Mouse (Mus musculus) heart, adult 2 months (tissue): ENCODE measurements around the gene Clec4d.

Source experiments
- CTCF ChIP-seq: fragments of 200-600 bp; IDR thresholded peaks from 2 replicates; pipeline ENCODE4 v1.8.1; 2022; ENCODE audit warnings: antibody characterized with exemption, mild to moderate bottlenecking, moderate library complexity
- EP300 ChIP-seq: fragments of 200-500 bp; IDR thresholded peaks from 2 replicates; pipeline ENCODE4 v1.6.1; 2011; ENCODE audit warnings: low read depth, low read length, control low read depth; ENCODE audit not compliant: insufficient read depth
- POLR2A ChIP-seq: fragments of 200-500 bp; IDR thresholded peaks from 2 replicates; pipeline ENCODE4 v1.6.1; 2011; ENCODE audit warnings: mild to moderate bottlenecking, low read depth, low read length, control low read depth; ENCODE audit not compliant: insufficient read depth

GRCm38 (mm10) chr6:123288931-123289330 is 27.0 kb downstream of the Clec4d start:
- TF ChIP-seq CTCF (no peak), EP300 (no peak), POLR2A (no peak)
